Mouse (Mus musculus) layer of hippocampus, adult 11-12 months (tissue): Measurements from ENCODE around the gene Cxcr2.
"Not testable (repeated sequence)": the region's sequence is repeated elsewhere in the genome, so short reads cannot be mapped to it uniquely, and the experiment has no call there.

ENCODE experiments used
- DNase-seq: peaks from one replicate; pipeline ENCODE4 v3.0.0; 2022; ENCODE audit warnings: low spot score

Cxcr2 gene

GRCm38 (mm10) chr1:74141781-74142180 is 12.0 kb upstream of the Cxcr2 start:
- DNase-seq = no peak

DNA sequence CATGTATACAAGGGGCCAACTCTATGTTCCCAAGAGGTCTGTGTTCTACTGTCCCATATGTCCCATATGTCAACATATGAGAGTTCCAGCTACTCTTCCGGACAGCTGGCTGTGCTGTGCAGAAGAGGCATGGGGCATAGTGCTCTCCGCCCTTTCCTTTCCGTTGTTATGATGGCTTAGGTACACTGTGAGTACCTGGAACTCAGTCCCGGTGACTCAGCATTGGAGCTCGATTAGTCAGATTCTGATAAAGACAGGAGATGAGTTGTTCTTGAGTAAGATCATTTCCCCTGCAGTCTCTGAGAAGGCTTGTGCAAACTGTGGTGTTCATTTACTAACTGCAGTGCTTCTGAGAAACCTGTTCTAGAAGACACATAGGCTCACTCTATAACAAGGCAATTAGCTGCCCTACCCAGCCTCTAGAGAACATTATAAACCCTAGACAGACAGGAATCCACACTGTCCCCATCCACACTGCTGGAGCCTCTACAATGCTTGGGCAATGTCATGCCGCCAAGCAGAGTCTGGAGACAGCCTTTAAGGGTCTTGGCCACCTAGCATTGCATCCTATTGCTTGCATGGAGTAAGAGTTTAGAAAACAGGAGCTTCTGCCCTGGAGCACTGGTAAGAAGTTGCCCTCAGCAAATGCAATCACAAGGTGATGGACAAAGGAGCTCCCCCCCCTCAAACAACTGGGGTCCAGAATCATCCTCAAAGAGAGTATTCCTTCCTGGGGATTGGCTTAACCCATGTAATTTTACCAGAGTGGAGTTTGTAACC is 4.5 kb upstream of the Cxcr2 start:
- no peak for DNase-seq

DNA sequence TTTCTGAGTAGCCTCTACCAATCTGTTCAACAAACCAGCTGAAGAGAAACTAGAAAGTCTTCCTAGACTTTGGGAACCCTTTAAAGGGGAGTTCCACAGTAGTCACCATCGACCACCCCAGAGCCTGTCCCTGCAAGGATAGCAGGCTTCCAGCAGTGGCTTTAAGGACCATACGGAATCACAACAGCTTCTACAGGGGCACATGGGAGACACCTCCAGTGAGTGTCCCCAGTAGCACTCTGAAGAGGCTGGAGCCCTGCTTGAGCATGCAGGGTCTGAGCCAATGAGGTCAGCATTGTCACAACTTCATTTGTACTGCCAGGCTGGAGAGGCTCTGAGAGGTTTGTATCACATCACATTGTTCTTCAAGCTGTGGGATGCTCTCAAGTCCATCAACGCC is 3.7 kb upstream of the Cxcr2 start:
- no peak for DNase-seq

DNA sequence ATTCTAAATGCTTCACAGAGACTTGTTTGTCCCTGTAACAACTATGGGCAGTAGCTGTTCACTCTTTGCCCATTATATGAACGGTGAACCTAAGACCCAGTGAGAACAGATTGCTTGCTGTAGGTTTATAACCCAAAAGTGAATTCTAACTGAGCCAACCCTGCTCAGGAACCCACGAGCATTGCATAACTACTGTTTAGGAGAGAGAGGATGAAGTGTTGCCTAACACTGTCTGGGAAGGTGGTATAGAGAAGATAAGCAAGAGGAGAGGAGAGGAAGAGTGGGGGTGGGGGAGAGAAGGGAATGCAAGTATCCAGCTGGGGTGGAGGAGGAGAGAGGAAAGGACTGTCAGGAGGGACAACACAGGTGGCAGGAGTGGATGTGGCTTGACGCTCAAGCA is 2.7 kb upstream of the Cxcr2 start:
- no peak for DNase-seq

DNA sequence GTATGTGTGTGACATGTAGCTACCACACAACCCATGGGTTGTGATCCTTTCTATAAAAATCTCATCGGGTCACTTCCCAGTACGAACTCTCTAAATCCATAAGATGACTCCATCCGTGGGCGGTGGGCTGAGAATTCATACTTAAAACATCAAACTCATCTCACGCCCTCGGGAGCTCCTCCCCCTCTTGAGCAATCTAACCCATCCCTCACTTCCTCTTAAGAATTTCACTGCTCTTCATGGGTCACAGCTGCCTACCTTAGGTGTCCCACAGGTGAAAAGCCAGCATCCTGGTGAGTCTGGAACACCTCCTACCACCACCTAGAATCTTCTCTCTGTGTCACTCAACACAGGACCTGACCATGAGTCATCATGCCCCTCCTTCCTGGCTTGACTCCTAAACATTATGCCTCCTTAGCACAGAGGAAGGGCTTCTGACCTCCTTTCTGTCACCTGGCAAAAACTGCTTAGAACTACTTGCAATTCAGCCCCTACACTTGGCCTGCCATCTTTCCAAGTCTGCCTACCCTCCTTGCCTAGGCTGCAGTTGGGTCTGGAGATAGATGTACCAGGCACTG is 1.7 kb downstream of the Cxcr2 start:
- no peak for DNase-seq

DNA sequence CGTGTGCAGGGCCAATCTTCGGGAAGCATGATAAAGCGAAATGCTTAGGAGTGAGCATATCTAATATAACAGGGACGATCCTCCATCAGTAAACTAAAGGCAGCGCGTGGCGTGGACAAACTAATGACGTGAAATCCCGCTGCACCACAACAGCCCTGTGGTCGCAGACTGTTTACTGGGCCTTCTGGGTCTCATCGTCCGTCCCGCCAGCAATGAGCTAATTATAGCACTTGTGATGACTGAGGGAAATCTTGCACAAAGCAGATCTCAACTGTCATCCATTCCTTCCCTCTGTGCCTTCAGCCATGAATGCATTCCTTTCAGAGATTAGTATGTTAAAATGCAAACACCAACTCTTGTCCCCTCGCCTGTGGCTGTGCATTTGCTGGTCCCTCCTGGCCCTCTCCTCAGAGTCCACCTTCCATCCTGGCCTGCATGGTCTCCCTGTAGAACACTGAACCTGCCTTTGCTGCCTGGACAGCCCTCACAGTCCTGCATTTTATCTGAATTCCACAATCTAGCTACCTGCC is 2.7 kb downstream of the Cxcr2 start:
- no peak for DNase-seq

- DNase-seq = not testable (repeated sequence)
Observed at GRCm38 (mm10) chr1:74159613-74160012, 5.8 kb downstream of the Cxcr2 start.

DNA sequence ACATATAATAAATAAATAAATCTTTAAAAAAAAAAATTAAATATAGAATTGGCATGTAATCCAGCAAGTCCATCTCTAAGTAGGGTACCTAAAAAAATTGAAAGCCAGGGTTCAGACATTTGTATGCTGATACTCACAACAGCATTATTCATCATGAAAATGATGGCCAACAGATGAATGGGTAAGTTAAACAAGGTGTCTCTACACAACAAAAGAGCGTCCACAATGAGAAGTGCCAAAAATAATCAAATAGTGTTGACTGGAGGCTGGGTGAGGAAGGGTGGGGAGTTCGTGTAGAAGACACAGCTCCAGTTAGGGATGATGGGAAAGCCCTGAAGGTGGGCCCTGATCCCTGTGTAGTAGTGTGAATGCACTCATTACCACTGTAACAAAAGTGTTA is 6.2 kb downstream of the Cxcr2 start:
- DNase-seq = no peak

GRCm38 (mm10) chr1:74167136-74167535 is 13.3 kb downstream of the Cxcr2 start:
- DNase-seq = no peak

DNA sequence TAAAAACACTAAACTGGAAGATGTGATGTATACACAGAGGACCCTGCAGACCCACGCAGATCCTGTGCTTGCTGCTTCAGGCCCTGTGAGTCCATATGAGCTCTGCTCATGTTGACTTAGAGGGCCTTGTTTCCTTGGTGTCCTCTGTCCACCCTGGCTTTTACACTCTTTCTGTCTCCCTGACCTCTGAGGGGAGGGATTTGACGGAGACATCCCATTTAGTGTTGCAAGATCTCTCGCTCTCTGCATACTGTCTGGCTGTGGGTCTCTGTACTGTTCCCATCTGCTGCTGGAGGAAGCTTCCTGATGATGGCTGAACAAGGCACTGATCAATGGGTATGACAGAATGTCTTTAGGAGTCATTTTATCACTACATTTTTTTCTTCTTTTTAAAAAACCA is 15.9 kb downstream of the Cxcr2 start:
- DNase-seq = no peak

DNA sequence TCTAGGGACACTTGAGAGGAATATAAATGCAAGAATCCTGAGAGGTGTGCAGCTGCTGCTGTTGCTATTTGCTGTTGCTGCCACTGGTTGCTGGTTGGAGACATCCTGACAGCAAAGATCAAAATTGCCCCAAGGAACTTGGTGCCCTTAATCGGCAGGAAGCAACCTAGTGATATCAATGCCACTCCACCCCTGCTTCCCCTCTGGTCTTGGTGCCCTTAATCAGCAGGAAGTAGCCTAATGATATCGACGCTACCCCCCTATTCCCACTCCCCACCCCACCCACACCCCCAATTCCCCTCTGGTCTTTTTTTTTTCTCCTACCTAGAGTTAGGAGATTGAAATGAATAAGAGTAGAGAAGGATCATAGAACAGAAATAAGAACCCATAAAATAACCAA is 18.9 kb downstream of the Cxcr2 start:
- DNase-seq = no peak

DNA sequence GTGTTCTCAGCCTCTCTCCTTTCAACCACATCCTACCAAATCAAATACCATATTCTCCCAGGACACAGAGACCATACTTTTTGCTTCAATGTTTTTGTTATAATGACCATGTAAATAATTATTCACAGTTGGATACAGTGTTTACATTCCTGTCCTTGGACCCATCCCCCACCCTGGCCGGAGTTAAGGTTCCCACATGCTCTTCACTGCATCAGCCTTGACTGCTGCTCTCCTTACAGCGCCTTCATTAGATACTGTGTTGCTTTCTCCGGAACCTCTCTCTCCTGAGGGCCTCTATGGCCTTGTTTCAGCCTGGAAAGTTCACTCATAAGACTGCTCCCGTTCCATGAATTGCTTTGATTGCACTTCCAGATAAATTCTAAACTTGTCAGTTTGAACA is 21.9 kb downstream of the Cxcr2 start:
- no peak for DNase-seq

- no peak for DNase-seq
Observed at GRCm38 (mm10) chr1:74178618-74179017, 24.8 kb downstream of the Cxcr2 start.

GRCm38 (mm10) chr1:74179624-74180408 is 26.0 kb downstream of the Cxcr2 start:
- DNase-seq = no peak

DNA sequence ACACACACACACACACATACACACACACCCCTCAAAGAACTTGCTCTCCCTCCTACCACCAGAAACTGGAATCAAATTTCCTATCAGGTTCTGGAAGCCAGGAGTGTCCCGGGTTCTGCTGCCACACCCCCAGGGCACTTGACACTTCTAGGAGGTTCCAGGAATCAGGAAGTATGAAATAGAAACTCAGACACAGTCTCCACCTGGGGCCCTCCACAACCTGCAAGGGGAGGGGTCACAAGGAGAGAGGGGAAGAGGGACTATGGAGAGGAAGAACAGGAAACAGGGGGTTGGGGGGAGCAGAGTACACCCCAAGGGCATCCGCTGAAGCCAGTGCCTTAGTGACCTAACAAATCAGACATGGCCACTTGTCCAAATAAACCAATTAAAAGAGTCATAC is 27.7 kb downstream of the Cxcr2 start:
- no peak for DNase-seq

- DNase-seq = no peak
Observed at GRCm38 (mm10) chr1:74183006-74183405, 29.2 kb downstream of the Cxcr2 start.

- no peak for DNase-seq
Observed at GRCm38 (mm10) chr1:74190471-74190870, 36.7 kb downstream of the Cxcr2 start.

- DNase-seq = no peak
Observed at GRCm38 (mm10) chr1:74192711-74193110, 38.9 kb downstream of the Cxcr2 start.

GRCm38 (mm10) chr1:74194445-74194844 is 40.7 kb downstream of the Cxcr2 start, which contains the start of gene Cxcr1:
Gene Cxcr1 (minus strand): TSS chr1:74194631.
- DNase-seq = no peak

DNA sequence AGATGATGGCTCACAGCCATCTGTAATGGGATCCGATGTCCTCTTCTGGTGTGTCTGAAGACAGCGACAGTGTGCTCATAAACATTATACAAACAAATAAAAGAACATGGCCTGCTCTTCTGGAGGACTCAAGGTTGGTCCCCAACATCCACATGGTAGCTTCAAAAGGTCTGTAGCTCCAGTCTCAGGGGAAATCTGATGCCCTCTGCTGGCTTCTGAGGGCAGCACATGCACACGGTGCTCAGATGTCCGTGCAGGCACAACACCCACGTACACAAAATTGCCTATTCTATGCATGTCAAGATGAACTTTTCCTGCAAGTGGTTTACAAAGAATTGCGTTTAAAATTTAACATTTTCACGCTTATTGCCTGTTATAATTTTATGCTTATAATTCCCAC is 42.2 kb downstream of the Cxcr2 start:
- no peak for DNase-seq

GRCm38 (mm10) chr1:74196621-74197419 is 43.0 kb downstream of the Cxcr2 start:
- no peak for DNase-seq
